ENCODE assay signal across 8 mouse cellular contexts in genomic region chr15:97830253-97830787, GRCm38 (mm10). TPM values are rescaled to one million over a fixed set of nuclear protein-coding genes. Genes with fewer than 3 reads are reported as not detected.
A peak's percentile ranks its signal among the peaks of the same experiment; 100 is the strongest.
DNase-seq lines count a peak whose midpoint lies in the region; ATAC-seq lines count a peak whose summit lies in the region.

No protein-coding gene starts in this region.

- peak overlapping the region; percentile 99 for H3K27ac ChIP-seq in heart, embryonic 10.5 days
- peak overlapping the region; percentile 98 for H3K27ac ChIP-seq in limb, embryonic 15.5 days

- intact Hi-C loops in heart, postnatal 25 days (cut with DNase I): no loop called here

- H3K27me3 ChIP-seq in heart, embryonic 10.5 days (ENCODE audit: insufficient read depth, poor library complexity, severe bottlenecking): peaks cover 17% of the 10 kb centered on the region; the same call in 1 of the 2 replicates
- no peaks in the 10 kb centered on the region for H3K27me3 ChIP-seq in limb, embryonic 15.5 days

- ATAC-seq in limb, embryonic 15.5 days (ENCODE audit: insufficient number of reproducible peaks, low FRiP score, low TSS enrichment, low read depth): no peak

- peak overlapping the region; percentile 93 for H3K4me3 ChIP-seq in heart, embryonic 10.5 days
- H3K4me3 ChIP-seq in limb, embryonic 15.5 days: peak overlapping the region; percentile 80

- peak; percentile 97 for DNase-seq in heart, adult 11 months
- DNase-seq in heart, postnatal 25 days (ENCODE audit: low spot score): no peak
- peak; percentile 66 for DNase-seq in NIH3T3 (ENCODE audit: low read depth)
- no peak for DNase-seq in heart, embryonic 10.5 days (ENCODE audit: low spot score)
- DNase-seq in skeletal muscle tissue, adult 2 months (ENCODE audit: low read depth, low spot score): peak; percentile 72
- no peak for DNase-seq in layer of hippocampus, adult 18-20 months (ENCODE audit: low spot score in 2 of 2)
- no peak for DNase-seq in cerebellum, adult 9-10 months

- H3K4me1 ChIP-seq in heart, embryonic 10.5 days: peaks cover 77% of the 10 kb centered on the region
- peaks cover 63% of the 10 kb centered on the region for H3K4me1 ChIP-seq in limb, embryonic 15.5 days

- WGBS in heart, embryonic 10.5 days: 18% methylated on average over 12 of the region's 12 CpGs
- 13% methylated on average over 12 of the region's 12 CpGs for WGBS in limb, embryonic 15.5 days

- peak overlapping the region; percentile 92 for H3K9ac ChIP-seq in limb, embryonic 15.5 days

- peak overlapping the region; percentile 75 for H3K4me2 ChIP-seq in limb, embryonic 15.5 days

- H3K36me3 ChIP-seq in heart, embryonic 10.5 days: peaks cover 6% of the 10 kb centered on the region; the same call in 1 of the 2 replicates
- 0 out of 2 replicates have a peak, but pooled peaks cover 2% of the 10 kb centered on the region for H3K36me3 ChIP-seq in limb, embryonic 15.5 days

- no peaks in the 10 kb centered on the region for H3K9me3 ChIP-seq in heart, embryonic 10.5 days
- no peaks in the 10 kb centered on the region for H3K9me3 ChIP-seq in limb, embryonic 15.5 days

RNA-seq across cellular contexts. Expression of gene Hdac7, which starts 14.0 kb away (rescaled TPM):
- total RNA-seq in heart, postnatal 25 days (2021): 10 to 100 TPM; 30.3 to 33.0 TPM
- polyA plus RNA-seq in heart, embryonic 10.5 days (2016; fragmentation: Nextera tagmentation; extraction: Ambion mirVana): 23.4 and 26.7 TPM in 2 replicates
- polyA plus RNA-seq in limb, embryonic 15.5 days (2015; fragmentation: Nextera tagmentation; extraction: Ambion mirVana): 33.5 and 34.1 TPM in 2 replicates
- 10 to 100 TPM; 17.9 to 20.7 TPM for total RNA-seq in layer of hippocampus, adult 18-20 months (2021)

RNA-seq across cellular contexts. Expression of gene Slc48a1, which starts 52.0 kb away (rescaled TPM):
- 10 to 100 TPM; 76.5 to 83.0 TPM for total RNA-seq in heart, postnatal 25 days (2021)
- polyA plus RNA-seq in heart, embryonic 10.5 days (2016; fragmentation: Nextera tagmentation; extraction: Ambion mirVana): 32.1 and 41.1 TPM in 2 replicates
- polyA plus RNA-seq in limb, embryonic 15.5 days (2015; fragmentation: Nextera tagmentation; extraction: Ambion mirVana): 58.7 and 59.0 TPM in 2 replicates
- total RNA-seq in layer of hippocampus, adult 18-20 months (2021): 100 to 1,000 TPM; 138 to 140 TPM

Comparison
In these comparisons a context has a peak if more than half of its experiments do, and no peak if none do; other contexts are left out.
1. DNase-seq: peak in heart, adult 11 months (single experiment), NIH3T3 (single experiment) and skeletal muscle tissue, adult 2 months (single experiment); none in heart, postnatal 25 days (single experiment), heart, embryonic 10.5 days (single experiment), layer of hippocampus, adult 18-20 months (0 of 2) and cerebellum, adult 9-10 months (single experiment).